Mouse (Mus musculus): ENCODE results near the gene Nphp4. TPM values are rescaled to one million over a fixed set of nuclear protein-coding genes. Genes with fewer than 3 reads are reported as not detected.

Gene Nphp4
- polyA plus RNA-seq, 1 experiment from 2014 or later = 3.3 TPM

GRCm38 (mm10) chr4:152576826-152577225, 100.3 kb downstream of the Nphp4 start:
- H3K4me1 ChIP-seq = no peaks in the 10 kb centered on the region
- no peak overlapping the region for H3K9ac ChIP-seq
- H3K27ac ChIP-seq = no peak overlapping the region
- no peaks in the 10 kb centered on the region for H3K9me3 ChIP-seq
- H3K4me3 ChIP-seq = no peak overlapping the region
- 65% methylated on average over 4 of the region's 4 CpGs for WGBS
- no peaks in the 10 kb centered on the region for H3K27me3 ChIP-seq
- no peak overlapping the region for H3K4me2 ChIP-seq
- ATAC-seq (ENCODE audit: borderline replicate concordance, extremely low read depth, low FRiP score, low TSS enrichment) = no peak
- H3K36me3 ChIP-seq = no peaks in the 10 kb centered on the region

- H3K27me3 ChIP-seq = no peaks in the 10 kb centered on the region
- no peak overlapping the region for H3K9ac ChIP-seq
- no peaks in the 10 kb centered on the region for H3K36me3 ChIP-seq
- no peak for ATAC-seq (ENCODE audit: borderline replicate concordance, extremely low read depth, low FRiP score, low TSS enrichment)
- no peaks in the 10 kb centered on the region for H3K9me3 ChIP-seq
- no peaks in the 10 kb centered on the region for H3K4me1 ChIP-seq
- H3K4me3 ChIP-seq = no peak overlapping the region
- WGBS = 63% methylated on average over 4 of the region's 4 CpGs
- no peak overlapping the region for H3K4me2 ChIP-seq
- H3K27ac ChIP-seq = no peak overlapping the region
These were observed 103.5 kb downstream of the Nphp4 start for GRCm38 (mm10) chr4:152579956-152580355.

DNA sequence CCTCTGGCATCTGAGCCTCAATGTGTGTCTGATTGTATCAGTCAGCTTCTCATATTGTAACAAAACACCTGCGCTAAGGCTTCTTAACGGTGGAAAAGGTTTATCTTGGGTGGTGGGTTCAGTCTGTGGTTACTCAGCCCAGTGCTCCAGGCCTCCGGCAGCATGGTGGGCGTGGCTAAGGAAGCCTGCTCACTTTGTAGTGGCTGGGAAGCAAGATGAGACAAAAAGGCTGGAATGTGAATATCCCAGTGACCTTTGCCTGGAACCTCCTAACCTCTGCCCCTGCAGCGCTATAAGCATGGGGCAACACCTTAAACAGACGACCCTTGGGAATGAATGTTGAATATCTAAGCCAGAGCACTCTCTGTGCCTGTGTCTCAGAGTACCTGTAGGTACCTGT, 105.7 kb downstream of the Nphp4 start:
- no peak for ATAC-seq (ENCODE audit: borderline replicate concordance, extremely low read depth, low FRiP score, low TSS enrichment)
- H3K9ac ChIP-seq = no peak overlapping the region
- H3K4me1 ChIP-seq = no peaks in the 10 kb centered on the region
- no peak overlapping the region for H3K27ac ChIP-seq
- no peak overlapping the region for H3K4me2 ChIP-seq
- no peaks in the 10 kb centered on the region for H3K27me3 ChIP-seq
- WGBS = 32% methylated on average over 6 of the region's 6 CpGs
- H3K36me3 ChIP-seq = no peaks in the 10 kb centered on the region
- H3K9me3 ChIP-seq = no peaks in the 10 kb centered on the region
- H3K4me3 ChIP-seq = no peak overlapping the region

DNA sequence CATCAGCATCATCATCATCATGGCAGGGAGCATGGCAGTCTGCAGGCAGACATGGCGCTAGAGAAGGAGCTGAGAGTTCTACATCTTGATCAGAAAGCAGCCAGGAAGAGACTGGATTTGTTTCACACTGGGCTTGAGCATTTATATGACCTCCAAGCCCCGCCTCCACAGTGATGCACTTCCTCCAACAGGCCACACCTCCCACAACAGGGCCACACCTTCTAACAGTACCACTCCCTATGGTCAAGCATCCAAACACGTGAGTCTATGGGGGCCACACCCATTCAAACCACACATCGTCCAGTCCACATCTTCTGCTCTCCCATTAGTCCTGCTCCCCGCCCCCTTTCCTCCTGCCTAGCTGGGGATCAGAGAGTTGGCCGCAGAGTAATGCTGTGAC, 107.1 kb downstream of the Nphp4 start:
- Histone ChIP-seq H3K27ac (no peak overlapping the region), H3K36me3 (no peaks in the 10 kb centered on the region), H3K9me3 (no peaks in the 10 kb centered on the region), H3K4me2 (no peak overlapping the region), H3K9ac (no peak overlapping the region), H3K4me3 (no peak overlapping the region), H3K4me1 (no peaks in the 10 kb centered on the region), H3K27me3 (no peaks in the 10 kb centered on the region)
- ATAC-seq (ENCODE audit: borderline replicate concordance, extremely low read depth, low FRiP score, low TSS enrichment) = no peak; the same call in 1 of the 2 replicates
- 58% methylated on average over 6 of the region's 6 CpGs for WGBS

DNA sequence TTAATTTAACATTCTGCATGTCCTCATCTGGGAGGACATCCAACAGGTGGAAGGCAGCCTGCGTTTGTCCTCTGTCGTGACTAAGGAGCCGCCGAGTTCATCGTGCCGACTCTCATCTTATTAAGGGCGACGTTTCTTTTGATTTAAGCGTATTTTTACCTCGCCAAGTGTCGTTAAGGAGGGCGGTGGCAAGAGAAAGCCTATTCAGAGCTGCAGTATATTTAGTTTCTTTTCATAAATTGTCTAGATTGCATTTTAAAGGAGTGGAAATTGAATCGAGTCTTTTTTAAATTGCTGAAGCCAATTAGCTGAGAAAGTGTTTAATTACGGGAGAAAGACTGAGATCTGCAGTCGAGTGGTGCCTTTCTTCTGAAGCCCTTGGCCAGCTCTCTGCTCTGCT, 109.0 kb downstream of the Nphp4 start:
- Histone ChIP-seq H3K4me1 (no peaks in the 10 kb centered on the region), H3K27me3 (no peaks in the 10 kb centered on the region), H3K27ac (no peak overlapping the region), H3K9ac (no peak overlapping the region), H3K36me3 (no peaks in the 10 kb centered on the region), H3K4me2 (no peak overlapping the region), H3K4me3 (no peak overlapping the region), H3K9me3 (no peaks in the 10 kb centered on the region)
- ATAC-seq (ENCODE audit: borderline replicate concordance, extremely low read depth, low FRiP score, low TSS enrichment) = no peak
- 74% methylated on average over 15 of the region's 15 CpGs for WGBS

DNA sequence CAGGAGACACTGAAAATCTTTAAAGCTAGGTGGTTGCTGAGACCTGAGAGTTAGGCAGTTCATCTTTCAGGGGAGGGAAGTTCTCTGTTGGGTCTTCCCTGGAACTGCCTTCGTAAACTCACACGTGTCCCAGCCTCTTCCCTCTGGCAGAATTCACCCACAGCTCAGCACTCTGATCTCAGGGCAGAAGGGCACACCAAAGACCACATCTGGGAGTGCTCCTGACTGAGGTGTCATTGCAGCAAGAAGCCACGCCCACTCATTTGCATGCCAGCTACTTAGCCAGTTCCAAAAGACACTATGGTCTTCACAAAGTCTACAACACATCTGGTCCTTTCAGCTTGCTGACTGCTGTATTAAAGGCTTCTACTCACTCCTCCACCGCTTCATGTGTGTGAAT, 109.7 kb downstream of the Nphp4 start:
- Histone ChIP-seq H3K9ac (no peak overlapping the region), H3K9me3 (no peaks in the 10 kb centered on the region), H3K4me2 (no peak overlapping the region), H3K4me3 (no peak overlapping the region), H3K4me1 (no peaks in the 10 kb centered on the region), H3K27me3 (no peaks in the 10 kb centered on the region), H3K27ac (no peak overlapping the region), H3K36me3 (no peaks in the 10 kb centered on the region)
- ATAC-seq (ENCODE audit: borderline replicate concordance, extremely low read depth, low FRiP score, low TSS enrichment) = no peak
- 22% methylated on average over 4 of the region's 4 CpGs for WGBS

DNA sequence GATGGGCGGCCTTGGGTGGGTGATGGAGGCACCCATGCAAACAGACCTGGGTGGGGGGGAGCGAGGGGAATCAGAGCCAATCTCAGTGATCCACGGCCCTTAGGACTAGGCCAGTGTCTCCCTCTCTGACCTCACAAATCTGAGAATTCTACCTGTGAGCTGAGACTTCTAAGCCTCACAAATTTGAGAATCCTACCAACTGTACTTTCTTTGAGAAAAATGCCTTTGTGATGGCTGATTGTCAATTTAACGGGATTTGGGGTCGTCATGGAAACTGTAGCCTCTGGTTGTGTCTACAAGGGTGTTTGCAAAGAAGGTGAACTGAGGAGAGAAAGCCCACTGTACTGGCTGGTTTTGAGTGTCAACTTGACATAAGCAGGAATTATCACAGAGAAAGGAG, 127.8 kb downstream of the Nphp4 start:
- no peak overlapping the region for H3K9ac ChIP-seq
- no peaks in the 10 kb centered on the region for H3K27me3 ChIP-seq
- ATAC-seq (ENCODE audit: borderline replicate concordance, extremely low read depth, low FRiP score, low TSS enrichment) = no peak
- no peaks in the 10 kb centered on the region for H3K4me1 ChIP-seq
- H3K4me2 ChIP-seq = no peak overlapping the region
- no peaks in the 10 kb centered on the region for H3K9me3 ChIP-seq
- H3K36me3 ChIP-seq = no peaks in the 10 kb centered on the region
- no peak overlapping the region for H3K27ac ChIP-seq
- WGBS = 86% methylated on average over 5 of the region's 5 CpGs
- H3K4me3 ChIP-seq = no peak overlapping the region

GRCm38 (mm10) chr4:152609196-152609595, 132.7 kb downstream of the Nphp4 start:
- no peak overlapping the region for H3K4me3 ChIP-seq
- no peak for ATAC-seq (ENCODE audit: borderline replicate concordance, extremely low read depth, low FRiP score, low TSS enrichment)
- H3K9ac ChIP-seq = no peak overlapping the region
- H3K27ac ChIP-seq = no peak overlapping the region
- H3K4me2 ChIP-seq = no peak overlapping the region
- no peaks in the 10 kb centered on the region for H3K36me3 ChIP-seq
- H3K27me3 ChIP-seq = no peaks in the 10 kb centered on the region
- no peaks in the 10 kb centered on the region for H3K9me3 ChIP-seq
- WGBS = 80% methylated on average over 2 of the region's 2 CpGs
- no peaks in the 10 kb centered on the region for H3K4me1 ChIP-seq

DNA sequence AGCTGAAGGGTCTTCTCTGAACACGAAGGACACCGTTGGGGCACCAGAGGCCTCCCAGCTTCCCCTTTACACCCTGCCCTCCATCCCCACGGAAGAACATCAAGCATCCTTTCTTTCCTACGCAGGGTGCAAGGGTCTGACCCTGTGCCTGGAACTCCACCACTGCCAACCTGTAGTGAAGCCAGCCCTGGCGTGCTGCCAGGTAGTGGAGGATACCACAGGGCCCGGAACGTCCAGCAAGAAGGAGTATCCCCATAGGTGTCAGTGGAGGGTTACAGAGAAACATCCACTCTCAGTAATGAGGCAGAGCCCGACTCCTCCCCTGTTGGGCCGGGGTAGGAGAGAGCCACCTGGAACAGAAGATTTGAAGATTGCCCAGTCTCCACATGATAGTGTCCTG, 133.5 kb downstream of the Nphp4 start:
- Histone ChIP-seq H3K4me3 (no peak overlapping the region), H3K4me2 (no peak overlapping the region), H3K36me3 (no peaks in the 10 kb centered on the region), H3K9ac (no peak overlapping the region), H3K27ac (no peak overlapping the region), H3K9me3 (no peaks in the 10 kb centered on the region), H3K27me3 (no peaks in the 10 kb centered on the region), H3K4me1 (no peaks in the 10 kb centered on the region)
- WGBS = 74% methylated on average over 9 of the region's 9 CpGs
- no peak for ATAC-seq (ENCODE audit: borderline replicate concordance, extremely low read depth, low FRiP score, low TSS enrichment)

Other genes starting within 250 kb of the Nphp4 start
- 14.9 and 15.2 TPM in 2 replicates for gene Gpr153, start 202.5 kb upstream of the Nphp4 start, polyA plus RNA-seq (2015; fragmentation: Nextera tagmentation; extraction: Ambion mirVana)
- not detected in 2 replicates for gene Hes3, start 185.0 kb upstream of the Nphp4 start, polyA plus RNA-seq (2015; fragmentation: Nextera tagmentation; extraction: Ambion mirVana)
- gene Icmt, start 179.5 kb upstream of the Nphp4 start, polyA plus RNA-seq (2015; fragmentation: Nextera tagmentation; extraction: Ambion mirVana) = 25.2 and 26.0 TPM in 2 replicates
- 2.9 and 3.3 TPM in 2 replicates for gene Rnf207, start 157.7 kb upstream of the Nphp4 start, polyA plus RNA-seq (2015; fragmentation: Nextera tagmentation; extraction: Ambion mirVana)
- gene Rpl22, start 151.0 kb upstream of the Nphp4 start, polyA plus RNA-seq (2015; fragmentation: Nextera tagmentation; extraction: Ambion mirVana) = 354 and 364 TPM in 2 replicates
- gene Chd5, start 138.1 kb upstream of the Nphp4 start, polyA plus RNA-seq (2015; fragmentation: Nextera tagmentation; extraction: Ambion mirVana) = 0.03 and 0.10 TPM in 2 replicates
- 5.4 and 7.3 TPM in 2 replicates for gene Kcnab2, start 1.2 kb downstream of the Nphp4 start, polyA plus RNA-seq (2015; fragmentation: Nextera tagmentation; extraction: Ambion mirVana)

Data from lung, embryonic 15.5 days (tissue).